Mouse (Mus musculus): ENCODE results near the gene Mink1.
"Not testable (repeated sequence)": the region's sequence is repeated elsewhere in the genome, so short reads cannot be mapped to it uniquely, and the experiment has no call there.

Mink1 gene

DNA sequence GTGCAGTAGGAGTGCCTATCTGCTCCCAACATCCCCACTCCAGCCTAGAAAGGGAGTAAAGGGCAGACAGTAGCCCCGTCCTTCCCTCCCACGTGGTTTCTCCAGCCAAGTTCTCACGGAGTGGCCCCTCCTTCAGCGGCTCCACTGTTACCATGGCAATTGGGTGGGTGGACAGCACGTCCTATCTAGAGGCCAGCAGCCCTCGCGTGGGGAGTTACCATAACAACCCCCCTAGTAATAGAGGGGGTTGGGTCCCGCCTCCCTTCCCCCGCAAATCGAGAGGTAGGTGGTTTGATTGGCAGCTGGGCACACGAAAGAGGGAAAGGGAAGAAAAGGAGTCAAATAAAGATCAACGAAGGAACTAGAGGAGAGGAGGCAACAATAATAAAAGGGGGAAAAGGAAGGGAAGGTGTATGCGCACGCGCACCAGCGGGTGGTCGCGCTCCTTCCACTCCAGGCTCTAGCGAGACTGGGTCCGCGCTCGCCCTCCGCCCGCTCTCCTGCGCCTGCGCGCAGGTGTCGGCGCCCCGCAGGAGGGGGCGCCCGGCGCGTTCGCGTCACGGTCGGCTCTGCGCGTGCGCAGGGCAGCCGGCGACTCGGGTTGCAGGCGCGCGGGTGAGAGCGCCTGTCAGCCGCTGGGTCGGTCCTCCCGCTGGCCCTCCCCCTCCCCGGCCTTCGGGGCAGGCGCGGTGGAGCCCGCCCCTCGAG lies at the start of gene Mink1:
Mink1 (plus strand) TSS at position 595 of the 708 bp plus-strand sequence.
- peak; percentile 87 for DNase-seq (ENCODE audit: low spot score)

DNA sequence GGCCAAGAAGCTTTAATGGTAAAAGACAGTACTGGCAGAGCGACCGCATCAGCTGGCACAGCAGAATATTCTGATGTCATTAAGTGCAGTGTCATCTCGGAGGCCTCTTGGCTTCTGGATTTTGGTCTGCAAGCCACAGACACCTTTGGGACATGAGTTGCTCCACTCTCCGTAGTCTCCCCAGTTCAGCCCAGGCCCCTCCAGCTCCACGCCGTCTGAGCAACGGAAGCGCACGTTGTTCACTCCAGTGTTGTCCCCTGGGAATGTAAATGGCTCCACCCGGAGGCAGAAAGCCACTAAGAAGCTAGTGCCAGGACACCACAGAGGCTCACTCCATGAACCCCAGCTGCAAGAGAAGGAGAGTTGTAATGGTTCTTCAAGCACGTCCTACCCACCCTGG lies 49.2 kb upstream of the Mink1 start:
- no peak for DNase-seq (ENCODE audit: low spot score)

DNA sequence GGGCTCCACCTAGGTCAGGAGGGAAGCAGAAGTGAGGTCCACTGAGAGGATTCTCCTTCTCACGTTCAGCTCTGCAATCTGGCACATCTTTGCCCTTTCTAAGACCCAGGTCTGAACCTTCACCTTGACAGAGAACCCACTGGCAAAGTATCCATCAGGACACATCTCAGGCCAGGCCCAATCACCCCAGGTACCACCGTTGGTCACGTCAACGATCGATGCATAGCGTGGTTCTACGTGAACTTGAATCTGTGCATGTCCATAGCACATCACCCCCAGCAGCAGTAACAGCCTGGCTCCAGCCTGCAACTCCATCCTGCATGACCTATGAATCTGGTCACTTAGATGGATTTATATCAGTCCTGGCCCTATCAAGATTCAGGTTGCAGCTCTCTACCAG lies 48.4 kb upstream of the Mink1 start, which contains the start of gene Vmo1:
Vmo1 (minus strand) TSS at position 329 of the 400 bp plus-strand sequence.
- no peak for DNase-seq (ENCODE audit: low spot score)

DNA sequence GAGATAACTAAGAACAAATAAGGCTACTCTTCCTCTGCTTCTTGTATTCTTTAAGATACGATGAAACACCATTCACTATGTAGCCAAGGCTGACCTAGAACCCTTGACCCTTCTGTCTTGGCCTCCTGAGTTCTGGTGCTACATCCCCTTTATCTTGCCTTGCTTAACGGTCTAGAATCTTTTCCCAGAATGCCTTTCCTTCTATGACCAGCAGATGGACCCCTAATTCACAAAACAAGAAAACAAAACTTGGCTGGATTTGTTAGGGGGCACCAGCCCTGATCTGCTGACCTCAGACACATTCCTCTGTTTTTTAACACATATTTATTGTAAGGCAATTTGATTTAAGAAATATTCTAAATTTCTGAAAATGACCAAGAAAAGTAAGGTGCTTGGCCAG lies 46.3 kb upstream of the Mink1 start:
- peak; percentile 37 for DNase-seq (ENCODE audit: low spot score)

DNA sequence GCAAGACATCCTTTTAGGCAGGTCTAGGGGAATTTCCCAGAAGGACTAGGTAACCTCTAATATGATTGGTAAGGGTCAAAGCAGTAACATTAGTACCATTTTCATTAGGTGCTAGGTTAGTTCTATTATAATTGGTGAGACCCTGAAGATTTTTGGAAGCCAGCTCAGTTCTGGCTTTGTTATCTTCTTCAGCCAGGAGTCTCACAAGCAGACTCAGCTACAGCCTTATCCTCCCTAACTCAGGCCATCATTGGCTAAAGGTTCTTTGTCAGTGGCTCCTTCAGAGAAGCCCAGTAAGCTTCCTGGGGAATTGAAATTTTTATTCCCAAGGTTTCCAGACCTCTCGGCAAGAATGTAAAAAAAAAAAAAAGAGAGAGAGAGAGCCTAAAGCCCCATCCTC lies 44.2 kb upstream of the Mink1 start:
- no peak for DNase-seq (ENCODE audit: low spot score)

DNA sequence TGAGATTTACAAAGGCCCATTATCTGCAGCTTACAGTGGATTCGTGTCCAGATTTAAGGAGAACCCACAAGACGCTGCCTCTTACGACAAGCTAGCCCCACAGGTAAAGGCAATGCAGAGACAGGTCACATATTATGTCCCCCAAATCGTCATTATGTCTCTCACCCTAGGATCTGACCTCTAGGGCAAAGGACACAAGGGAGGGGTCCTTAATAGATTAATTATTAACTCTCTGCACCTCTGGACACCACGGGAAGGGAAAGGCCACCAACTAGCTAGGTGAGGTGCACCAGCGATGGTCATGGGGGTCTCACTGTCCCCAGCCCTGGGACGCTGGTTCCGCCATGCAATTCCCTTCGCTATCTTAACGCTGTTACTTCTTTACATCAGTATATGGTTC lies 43.8 kb upstream of the Mink1 start, which contains the start of gene Gltpd2:
Gltpd2 (plus strand) TSS at position 274 of the 400 bp plus-strand sequence.
- DNase-seq (ENCODE audit: low spot score), result no peak

DNA sequence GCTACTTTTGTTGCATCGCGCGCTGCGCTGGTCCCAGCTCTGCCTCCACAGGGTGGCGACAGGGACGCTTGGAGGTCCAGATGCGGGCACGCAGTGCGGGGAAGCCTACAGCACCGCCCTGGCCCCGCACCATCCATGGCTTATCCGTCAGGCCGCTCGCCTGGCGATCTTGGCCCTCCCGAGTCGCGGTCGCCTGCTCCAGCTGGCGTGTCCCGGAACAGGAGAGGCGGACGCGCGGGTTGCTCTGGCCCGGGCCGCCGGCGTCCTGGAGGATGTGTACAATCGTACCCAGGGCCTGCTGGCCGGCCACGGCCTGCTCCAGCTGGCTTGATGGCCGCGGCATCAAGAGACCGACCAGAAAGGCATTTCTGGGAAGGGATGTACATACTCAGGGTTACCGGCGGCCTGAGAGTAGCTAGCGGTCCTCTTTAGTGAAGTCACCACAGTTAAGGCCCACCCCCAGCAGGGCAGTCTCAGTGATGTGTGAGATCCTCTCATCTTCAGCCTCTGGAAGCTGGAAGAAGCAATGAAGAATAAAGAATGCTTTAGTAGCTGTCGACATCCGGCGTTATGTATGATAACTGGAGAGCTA lies 42.4 kb upstream of the Mink1 start:
- no peak for DNase-seq (ENCODE audit: low spot score)

DNA sequence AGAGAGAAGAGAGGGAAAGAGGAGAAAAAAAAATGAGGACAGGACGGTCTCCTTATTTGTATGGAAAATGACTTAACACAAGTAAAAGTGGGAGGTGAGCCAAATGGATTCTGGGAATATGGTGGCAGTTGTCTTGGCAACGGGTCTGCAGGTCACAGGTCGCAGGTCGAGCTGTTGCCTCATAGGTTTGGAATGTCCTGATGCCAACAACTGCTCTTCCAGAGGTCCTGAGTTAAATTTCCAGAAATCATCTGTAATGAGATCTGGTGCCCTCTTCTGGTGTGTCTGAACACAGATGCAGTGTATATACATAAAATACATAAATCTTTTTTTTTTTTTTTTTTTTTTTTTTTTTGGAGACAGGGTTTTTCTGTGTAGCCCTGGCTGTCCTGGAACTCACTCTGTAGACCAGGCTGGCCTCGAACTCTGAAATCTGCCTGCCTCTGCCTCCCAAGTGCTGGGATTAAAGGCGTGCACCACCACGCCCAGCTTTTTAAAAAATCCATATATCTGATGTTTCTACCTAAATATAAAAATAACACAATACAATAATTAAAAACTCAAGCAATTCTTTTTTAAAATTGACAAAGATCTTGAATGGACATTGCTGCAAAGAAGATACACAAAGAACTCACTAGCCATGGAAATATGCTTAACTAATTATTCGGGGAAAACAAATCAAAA lies 39.2 kb upstream of the Mink1 start:
- DNase-seq (ENCODE audit: low spot score), result not testable (repeated sequence)

DNA sequence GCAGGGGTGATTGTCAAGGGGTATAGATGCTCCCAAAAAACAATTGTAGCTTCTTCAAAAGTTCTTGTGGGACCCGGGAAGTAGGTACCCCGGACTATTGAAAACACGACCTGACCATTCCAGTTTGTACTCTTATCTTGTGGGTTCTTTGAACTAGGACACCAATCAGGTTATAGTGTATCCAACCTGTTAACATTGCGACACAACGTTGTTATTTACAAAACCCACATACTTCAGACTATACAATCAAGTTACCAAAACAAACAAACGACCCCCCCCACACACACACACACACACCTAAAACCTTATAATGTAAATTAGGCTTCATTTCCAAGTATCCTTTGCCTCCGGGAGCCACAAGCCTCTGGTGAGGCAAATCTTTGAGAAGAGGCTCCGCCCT lies 37.9 kb upstream of the Mink1 start:
- no peak for DNase-seq (ENCODE audit: low spot score)

DNA sequence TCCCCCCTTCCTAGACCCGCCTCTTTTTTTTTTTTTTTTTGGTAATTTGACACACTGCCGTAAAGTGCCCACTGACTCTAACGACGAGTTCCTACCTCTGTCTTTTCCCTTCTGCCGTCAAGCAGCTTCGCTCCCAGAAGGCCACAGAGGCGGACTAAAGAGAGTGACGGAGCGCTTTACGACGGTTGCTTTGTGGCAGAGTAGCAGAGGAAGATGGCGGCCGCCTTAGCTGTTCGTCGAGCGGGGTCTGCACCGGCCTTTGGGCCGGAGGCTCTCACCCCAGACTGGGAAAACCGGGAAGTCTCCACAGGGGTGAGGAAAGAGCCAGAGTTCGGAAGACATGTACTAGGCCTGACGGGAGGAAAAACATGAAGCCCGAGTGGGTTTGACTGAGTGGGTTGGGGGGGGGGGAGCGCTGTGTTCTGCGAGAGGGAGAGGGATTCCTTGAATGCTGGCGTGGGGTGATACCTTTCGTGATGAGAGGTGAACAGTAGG lies 37.5 kb upstream of the Mink1 start, which contains the start of gene Psmb6:
Psmb6 (plus strand) TSS at position 184 of the 495 bp plus-strand sequence.
- DNase-seq (ENCODE audit: low spot score), result peak; percentile 92

DNA sequence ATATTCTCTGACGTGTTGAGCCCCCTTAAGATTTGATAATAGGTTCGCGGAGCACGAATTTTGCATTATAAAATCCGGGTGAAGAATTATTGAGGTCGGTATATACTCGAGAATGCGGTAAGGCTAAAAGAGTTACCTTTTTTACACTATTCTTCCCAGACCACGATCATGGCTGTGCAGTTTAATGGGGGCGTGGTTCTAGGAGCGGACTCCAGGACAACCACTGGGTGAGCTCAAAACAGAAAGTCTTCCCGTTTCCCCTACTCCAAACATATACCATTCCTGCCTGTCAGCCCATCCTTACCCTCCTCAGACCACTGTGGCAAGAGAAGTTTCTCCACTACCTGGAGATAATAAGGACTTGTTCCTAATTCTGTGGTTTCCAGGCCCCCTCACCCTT lies 37.0 kb upstream of the Mink1 start:
- DNase-seq (ENCODE audit: low spot score), result no peak

DNA sequence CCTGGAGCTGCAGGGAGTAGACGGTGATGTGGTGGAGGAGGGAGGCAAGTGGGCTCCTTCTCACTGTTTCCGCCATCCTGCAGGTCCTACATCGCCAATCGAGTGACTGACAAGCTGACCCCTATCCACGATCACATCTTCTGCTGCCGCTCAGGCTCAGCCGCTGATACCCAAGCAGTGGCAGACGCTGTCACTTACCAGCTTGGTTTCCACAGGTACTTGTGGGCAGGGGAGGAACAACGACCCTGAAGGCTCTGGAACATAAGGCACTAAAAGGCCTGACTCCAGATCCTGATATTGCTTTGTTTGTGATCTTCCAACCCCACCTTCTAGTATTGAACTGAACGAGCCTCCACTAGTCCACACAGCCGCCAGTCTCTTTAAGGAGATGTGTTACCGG lies 36.5 kb upstream of the Mink1 start:
- DNase-seq (ENCODE audit: low spot score), result no peak

DNA sequence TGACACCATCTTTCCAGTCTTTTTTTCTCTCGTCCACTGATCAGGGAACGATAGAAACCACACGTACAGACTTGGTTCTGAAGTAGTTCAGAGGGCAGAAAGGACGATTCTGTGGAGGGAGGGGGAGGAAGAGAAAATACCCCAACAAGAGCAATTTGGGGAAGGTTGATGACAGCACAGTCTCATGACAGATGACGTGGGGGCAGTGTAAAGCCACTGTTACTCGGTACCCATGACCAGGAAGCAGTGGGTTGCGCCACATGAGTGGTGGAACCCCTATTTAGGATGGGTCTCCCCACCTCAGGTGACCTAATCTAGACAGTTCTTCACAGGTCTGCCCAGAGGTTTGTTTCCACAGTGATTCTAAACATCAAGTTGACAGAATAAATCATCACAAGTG lies 34.1 kb upstream of the Mink1 start:
- DNase-seq (ENCODE audit: low spot score), result no peak

DNA sequence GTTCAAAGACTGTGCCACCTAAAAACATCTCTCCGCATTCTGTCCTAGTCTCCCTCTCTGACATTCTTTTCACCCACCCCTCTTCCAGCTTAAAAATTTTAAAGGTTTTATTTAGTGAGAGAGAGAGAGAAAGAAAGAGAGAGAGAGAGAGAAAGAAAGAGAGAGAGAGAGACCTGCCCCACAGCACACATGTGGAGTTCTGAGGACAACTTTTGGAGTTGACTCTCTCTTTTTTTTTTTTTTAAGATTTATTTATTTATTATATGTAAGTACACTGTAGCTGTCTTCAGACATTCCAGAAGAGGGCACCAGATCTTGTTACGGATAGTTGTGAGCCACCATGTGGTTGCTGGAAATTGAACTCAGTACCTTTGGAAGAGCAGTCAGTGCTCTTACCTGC lies 31.6 kb upstream of the Mink1 start:
- not testable (repeated sequence) for DNase-seq (ENCODE audit: low spot score)

DNA sequence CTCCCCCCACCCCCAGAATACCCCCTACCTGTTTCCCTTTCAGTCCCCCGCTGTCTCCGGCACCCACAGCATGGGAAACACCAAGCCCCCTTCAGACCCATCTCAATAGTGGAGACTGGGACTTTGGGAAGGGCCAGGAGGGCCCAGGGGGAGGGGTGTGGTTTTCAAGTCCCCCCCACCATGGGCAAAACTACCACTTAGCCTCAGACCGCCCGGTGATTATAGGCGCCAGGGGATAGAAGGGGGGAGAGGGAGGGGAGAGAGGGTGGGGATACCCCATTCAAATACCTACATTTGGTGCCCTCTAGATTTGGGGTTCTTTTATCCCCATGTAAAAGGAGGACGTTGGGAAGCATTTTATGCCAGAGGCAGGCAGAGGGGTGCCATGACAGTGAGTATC lies 29.8 kb upstream of the Mink1 start, which contains the start of gene Gm40193:
Gm40193 (minus strand) TSS at position 101 of the 400 bp plus-strand sequence.
- DNase-seq (ENCODE audit: low spot score), result no peak

DNA sequence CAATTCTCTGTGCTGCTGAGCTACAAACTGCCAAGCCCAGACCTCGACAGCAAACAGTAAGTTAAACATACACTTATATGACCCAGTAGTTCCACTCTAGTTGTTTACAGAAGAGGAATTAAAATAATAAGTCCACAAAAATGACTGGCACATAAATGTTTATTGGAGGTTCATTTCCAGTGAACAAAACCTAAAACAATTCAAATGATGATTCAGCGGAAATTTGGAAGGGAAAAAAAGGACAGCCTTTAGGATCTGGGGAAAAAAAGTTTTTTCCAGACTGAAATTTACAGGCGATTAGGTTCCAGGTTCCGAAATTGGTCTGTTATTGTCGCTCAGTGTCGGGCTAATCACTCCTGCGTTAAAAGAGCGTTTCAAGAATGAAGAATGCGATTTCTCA lies 23.3 kb upstream of the Mink1 start:
- DNase-seq (ENCODE audit: low spot score), result no peak

DNA sequence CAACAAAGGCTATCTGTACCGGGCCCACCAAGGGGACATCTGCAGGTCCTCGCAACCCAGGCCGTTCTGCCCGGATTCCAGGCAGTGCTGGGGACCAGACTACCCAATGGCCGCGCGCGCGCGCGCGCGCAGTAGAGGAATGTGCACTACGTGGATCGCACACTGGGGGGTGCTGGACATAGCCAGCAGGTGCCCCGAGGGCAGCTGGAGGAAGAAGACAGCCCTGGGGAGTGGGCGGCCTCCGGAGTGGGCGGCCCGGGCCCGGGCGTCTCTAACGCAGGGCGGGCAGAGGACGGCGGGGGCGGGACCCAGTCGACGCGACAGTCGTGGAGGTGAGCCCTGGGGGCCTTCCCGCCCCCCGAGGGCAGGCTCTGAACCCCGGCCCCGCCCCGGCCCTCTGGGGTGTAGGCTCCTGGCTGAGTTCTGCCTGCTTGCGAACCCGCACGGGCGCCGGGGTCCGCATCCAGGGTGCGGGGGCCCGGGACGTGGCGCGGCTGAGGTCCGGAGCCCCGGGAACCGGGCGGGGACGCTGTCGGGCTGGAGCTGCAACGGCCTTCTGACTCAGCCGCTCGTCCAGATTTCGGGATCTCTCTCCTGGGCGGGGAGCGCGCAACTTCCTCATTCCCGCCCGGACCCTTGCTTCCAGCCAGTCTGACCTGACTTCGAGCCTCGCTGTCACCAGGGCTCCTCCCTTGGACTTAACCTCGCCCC lies 22.6 kb upstream of the Mink1 start, which contains the start of gene Pld2:
Pld2 (plus strand) TSS at position 188 of the 711 bp plus-strand sequence.
- peak; percentile 87 for DNase-seq (ENCODE audit: low spot score)

DNA sequence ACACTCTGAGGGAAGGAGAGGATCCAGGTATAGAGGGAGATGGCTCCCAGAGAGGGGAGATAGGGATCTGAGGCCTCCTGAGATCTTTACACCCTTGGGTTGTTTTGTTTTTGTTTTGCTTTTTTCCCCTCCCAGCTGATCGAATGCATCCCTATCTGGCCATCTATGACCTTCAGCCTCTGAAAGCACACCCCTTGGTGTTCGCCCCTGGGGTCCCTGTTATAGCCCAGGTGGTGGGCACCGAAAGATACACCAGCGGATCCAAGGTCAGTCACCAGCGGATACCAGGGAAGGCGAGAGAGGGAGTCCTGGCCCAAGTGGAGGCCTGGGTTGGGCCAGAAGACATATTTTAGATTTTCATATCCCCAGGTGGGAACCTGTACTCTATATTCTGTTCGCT lies 21.8 kb upstream of the Mink1 start:
- no peak for DNase-seq (ENCODE audit: low spot score)

DNA sequence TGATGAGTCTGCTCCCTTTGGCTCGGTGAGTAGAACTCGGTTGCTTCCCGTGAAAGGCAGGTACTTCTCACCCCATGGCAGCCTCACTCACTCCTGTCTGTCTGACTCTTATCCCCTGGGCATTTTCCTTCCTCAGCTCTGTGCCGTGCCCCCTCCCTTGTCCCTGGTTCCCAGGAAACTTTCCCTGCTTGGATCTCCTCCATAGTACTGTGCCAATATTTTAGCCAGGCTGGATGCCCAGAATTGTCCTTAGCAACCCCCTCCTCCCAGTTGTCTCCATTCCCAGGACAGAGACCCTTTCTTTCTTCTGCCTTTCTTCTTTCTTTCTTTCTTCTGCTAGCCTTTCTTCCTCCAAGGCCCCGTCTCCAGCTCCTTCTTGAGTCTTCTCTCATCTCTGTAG lies 21.3 kb upstream of the Mink1 start:
- DNase-seq (ENCODE audit: low spot score), result no peak

DNA sequence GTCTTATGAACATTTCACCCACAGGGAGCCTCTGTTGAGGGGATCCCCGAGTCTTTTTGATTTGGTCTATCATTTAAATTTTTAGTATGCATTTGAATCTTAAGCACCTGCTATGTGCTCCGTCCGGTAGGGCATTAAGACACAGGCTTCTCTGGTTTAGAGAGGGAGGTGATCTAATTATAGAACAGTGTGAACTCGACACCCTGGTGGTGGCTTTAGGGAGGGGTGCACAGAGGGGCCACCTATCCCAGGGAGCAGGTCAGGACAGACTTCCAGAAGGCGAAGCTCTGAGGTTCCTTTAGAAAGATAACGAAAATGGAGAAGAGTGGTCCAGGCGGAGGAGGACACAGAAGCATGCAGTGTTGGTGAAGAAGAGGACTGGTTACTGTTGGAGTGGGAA lies 18.2 kb upstream of the Mink1 start:
- no peak for DNase-seq (ENCODE audit: low spot score)

DNA sequence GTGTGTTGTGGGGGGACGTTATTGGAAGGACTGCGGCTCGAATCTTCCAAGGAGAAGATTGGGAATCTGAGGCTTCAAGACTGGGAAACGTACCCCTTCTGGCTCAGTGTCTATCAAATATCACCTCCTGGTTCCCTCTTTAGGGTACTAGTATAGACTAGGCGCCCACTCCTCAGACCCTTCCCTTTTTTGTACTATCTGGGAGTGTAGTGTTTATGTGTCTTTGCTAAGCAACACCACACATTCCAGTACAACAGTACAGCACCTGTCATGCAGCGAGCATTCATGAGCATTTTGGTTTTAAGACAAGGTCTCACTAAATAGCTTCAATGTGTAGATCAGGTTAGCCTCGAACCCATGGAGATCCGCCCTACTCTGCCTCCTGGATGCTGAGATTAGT lies 11.2 kb upstream of the Mink1 start:
- no peak for DNase-seq (ENCODE audit: low spot score)

DNA sequence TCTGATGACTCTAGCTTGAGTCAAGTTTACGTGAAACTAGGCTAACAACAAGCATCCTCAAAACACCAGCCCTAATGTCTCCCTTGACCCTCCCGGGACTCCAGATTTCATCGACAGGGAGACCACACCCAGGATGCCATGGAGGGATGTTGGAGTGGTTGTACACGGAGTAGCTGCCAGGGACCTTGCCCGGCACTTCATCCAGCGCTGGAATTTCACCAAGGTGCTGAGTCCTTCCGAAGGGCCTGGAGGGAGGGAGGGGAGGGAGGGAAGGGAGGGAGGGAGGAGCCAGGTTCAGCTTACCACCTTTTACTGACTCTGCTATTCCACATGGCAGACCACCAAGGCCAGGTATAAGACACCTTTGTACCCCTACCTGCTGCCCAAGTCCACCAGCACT lies 8.7 kb upstream of the Mink1 start:
- DNase-seq (ENCODE audit: low spot score), result no peak
